Mouse (Mus musculus): ENCODE results near the gene Nlk.

DNA sequence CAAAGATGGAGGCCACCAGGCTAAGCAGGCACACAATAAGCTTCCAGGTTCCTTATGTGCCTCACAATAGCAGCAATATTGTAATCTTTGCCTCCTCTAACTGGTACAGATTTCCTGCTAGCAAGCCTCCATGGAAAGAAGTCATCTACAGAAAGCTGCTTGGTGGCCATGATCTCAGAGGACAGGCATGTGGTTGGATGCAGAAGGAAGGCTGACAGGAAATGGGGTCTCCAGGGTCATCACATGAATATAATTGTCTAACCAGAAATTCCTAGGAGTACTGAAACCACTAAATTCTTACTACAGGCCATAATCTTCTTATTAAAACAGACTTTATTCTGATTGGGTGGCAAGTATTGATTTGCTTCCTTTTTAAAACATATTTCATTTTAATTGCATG, 8.9 kb upstream of the Nlk start:
- TF ChIP-seq CTCF (IDR thresholded peaks at IDR 0.05; ENCODE audit: control insufficient read depth, insufficient read depth, low read length), result no peak
- no peak for TF ChIP-seq POLR2A (IDR thresholded peaks at IDR 0.05; ENCODE audit: borderline replicate concordance, control insufficient read depth, low read depth, low read length)

All from bone marrow, adult 2 months (tissue).